Mouse (Mus musculus) testis, adult 2 months (tissue): Measurements from ENCODE around the gene Mfsd6l.

Source experiments
- CTCF ChIP-seq: fragments of 200-500 bp; IDR thresholded peaks from 2 replicates; pipeline ENCODE4 v1.5.1; 2012; ENCODE audit warnings: low read depth, mild to moderate bottlenecking, inconsistent platforms, low read length, moderate library complexity; ENCODE audit not compliant: control insufficient read depth, insufficient read depth, insufficient replicate concordance
- POLR2A ChIP-seq: fragments of 200-500 bp; IDR thresholded peaks from 2 replicates; pipeline ENCODE4 v1.6.1; 2012; ENCODE audit warnings: low read depth, mild to moderate bottlenecking, inconsistent platforms, low read length, moderate library complexity; ENCODE audit not compliant: control insufficient read depth

- TF ChIP-seq POLR2A = no peak
- TF ChIP-seq CTCF = no peak
These were observed 29.9 kb downstream of the Mfsd6l start for GRCm38 (mm10) chr11:68585890-68586289.
